Mouse (Mus musculus) adipocyte (in vitro differentiated cells): ENCODE measurements around the gene Eqtn.

ENCODE experiments used
- DNase-seq: peaks from one replicate; pipeline ENCODE4 v3.0.0-alpha.2; 2016; ENCODE audit warnings: low spot score

Eqtn gene

GRCm38 (mm10) chr4:94928743-94929142 is at the start of gene Eqtn:
Eqtn (minus strand) TSS chr4:94928843.
- DNase-seq = no peak

GRCm38 (mm10) chr4:94973321-94973720 is 44.7 kb upstream of the Eqtn start:
- no peak for DNase-seq

DNA sequence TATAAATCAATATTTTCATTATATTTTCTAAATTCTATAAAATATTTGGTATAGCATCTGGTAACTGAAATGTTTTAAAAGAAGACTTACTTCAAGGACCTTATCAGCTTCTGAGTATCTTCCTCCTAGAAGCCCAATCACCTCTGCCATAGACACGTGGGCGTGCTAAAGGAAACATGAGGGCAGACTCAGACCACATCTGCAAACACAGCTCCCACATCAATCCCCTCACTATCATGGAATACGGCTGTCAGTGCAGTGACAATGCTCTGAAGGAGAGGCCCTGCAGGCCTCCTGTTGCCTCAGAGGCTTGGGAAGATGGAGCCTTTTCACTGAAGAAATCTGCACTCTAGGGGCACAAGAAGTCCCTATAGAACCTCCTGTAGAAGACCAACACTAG is 24.1 kb upstream of the Eqtn start:
- DNase-seq = no peak

DNA sequence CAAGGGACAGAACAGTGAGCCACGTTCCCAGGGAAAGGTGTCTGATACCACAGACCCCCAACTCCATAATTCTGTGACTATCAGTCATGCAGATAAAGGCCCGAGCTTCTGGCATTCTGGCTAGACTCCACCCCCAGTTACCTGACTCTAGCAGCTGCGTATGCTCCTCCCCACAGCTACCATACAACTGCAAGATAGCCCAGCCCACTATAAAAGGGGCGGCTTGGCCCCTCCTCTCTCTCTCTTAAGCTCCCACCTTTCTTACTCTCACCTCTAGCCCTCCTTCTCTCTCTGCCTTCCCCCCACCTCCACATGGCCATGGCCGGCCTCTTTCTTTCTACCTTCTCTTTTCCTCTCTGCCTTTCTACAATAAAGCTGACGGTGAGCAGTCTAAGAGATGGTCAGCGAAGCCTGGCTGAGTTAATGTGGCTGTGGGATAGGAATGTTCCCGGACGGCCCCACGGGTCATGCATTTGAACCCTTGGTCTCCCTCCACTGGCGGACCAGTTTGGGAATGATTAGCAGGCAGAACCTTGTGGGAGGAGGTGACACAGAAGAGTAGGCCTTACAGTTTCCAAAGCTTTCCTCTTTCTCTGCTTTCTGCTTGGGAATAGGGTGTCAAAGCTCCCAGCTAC is 12.7 kb upstream of the Eqtn start:
- DNase-seq = no peak

- peak; percentile 5 for DNase-seq
These were observed 26.9 kb downstream of the Eqtn start for GRCm38 (mm10) chr4:94901780-94902179.

GRCm38 (mm10) chr4:94900744-94901143 is 27.9 kb downstream of the Eqtn start:
- peak; percentile 67 for DNase-seq
